In genomic region chr12:41566433-41566794, GRCm38 (mm10) we compare ENCODE assay signal across 8 mouse cellular contexts.
DNase-seq lines count a peak whose midpoint lies in the region; ATAC-seq and TF ChIP-seq lines count a peak whose summit lies in the region.

No protein-coding gene starts in this region.

- 40% methylated on average over 1 of the region's 1 CpGs for WGBS in heart, embryonic 13.5 days
- 57% methylated on average over 1 of the region's 1 CpGs for WGBS in hindbrain, embryonic 11.5 days
- 33% methylated on average over 1 of the region's 1 CpGs for WGBS in liver, embryonic 15.5 days (ENCODE audit: insufficient replicate concordance)

- peak overlapping the region; percentile 33 for H3K4me3 ChIP-seq in heart, embryonic 13.5 days
- H3K4me3 ChIP-seq in ES-E14 (ENCODE audit: insufficient read depth in 1 of 2, low read depth in 1 of 2, low read length in 2 of 2, poor library complexity in 1 of 2, severe bottlenecking in 1 of 2), result peak overlapping the region in 1 of 2 experiments; percentile 38; a peak in 3 of 4 replicates
- H3K4me3 ChIP-seq in hindbrain, embryonic 11.5 days (ENCODE audit: low read depth, low read length), result no peak overlapping the region
- H3K4me3 ChIP-seq in liver, embryonic 15.5 days (replicated peaks), result no peak overlapping the region

- no peaks in the 10 kb centered on the region for H3K9me3 ChIP-seq in heart, embryonic 13.5 days
- no peaks in the 10 kb centered on the region for H3K9me3 ChIP-seq in ES-E14 (ENCODE audit: control insufficient read depth, insufficient read depth, low read depth, low read length)
- H3K9me3 ChIP-seq in hindbrain, embryonic 11.5 days (ENCODE audit: control insufficient read depth, low read length), result no peaks in the 10 kb centered on the region
- H3K9me3 ChIP-seq in liver, embryonic 15.5 days (replicated peaks), result no peaks in the 10 kb centered on the region

- H3K27ac ChIP-seq in heart, embryonic 13.5 days (replicated peaks), result peak overlapping the region; percentile 6; the same call in 1 of the 2 replicates
- H3K27ac ChIP-seq in ES-E14 (ENCODE audit: insufficient read depth, low read depth, low read length, poor library complexity, severe bottlenecking), result peak overlapping the region; percentile 61; the same call in 1 of the 2 replicates
- no peak overlapping the region for H3K27ac ChIP-seq in hindbrain, embryonic 11.5 days (ENCODE audit: low read depth, low read length)
- H3K27ac ChIP-seq in liver, embryonic 15.5 days (replicated peaks), result no peak overlapping the region

- in situ Hi-C loops in ES-E14 (cut with MboI; ENCODE audit: low sequenced_read_pairs in 2 of 2, unreplicated experiment in 2 of 2), result no loop called here

- H3K9ac ChIP-seq in heart, embryonic 13.5 days, result peak overlapping the region; percentile 56; the same call in 1 of the 2 replicates
- H3K9ac ChIP-seq in ES-E14 (ENCODE audit: insufficient read depth, low read depth, low read length, poor library complexity, severe bottlenecking), result 0 out of 2 replicates have a peak overlapping the region, but pooled peaks have one; percentile 1
- no peak overlapping the region for H3K9ac ChIP-seq in hindbrain, embryonic 11.5 days (ENCODE audit: low read depth, low read length)
- H3K9ac ChIP-seq in liver, embryonic 15.5 days, result no peak overlapping the region

- H3K27me3 ChIP-seq in heart, embryonic 13.5 days (replicated peaks), result no peaks in the 10 kb centered on the region
- no peaks in the 10 kb centered on the region for H3K27me3 ChIP-seq in hindbrain, embryonic 11.5 days (ENCODE audit: control insufficient read depth, insufficient read depth, low read length)
- no peaks in the 10 kb centered on the region for H3K27me3 ChIP-seq in liver, embryonic 15.5 days

- intact Hi-C loops in heart, postnatal 36 days (cut with DNase I), result no loop called here

- no peaks in the 10 kb centered on the region for H3K36me3 ChIP-seq in heart, embryonic 13.5 days
- H3K36me3 ChIP-seq in ES-E14 (ENCODE audit: control insufficient read depth, insufficient read depth, low read length, poor library complexity, severe bottlenecking), result no peaks in the 10 kb centered on the region
- no peaks in the 10 kb centered on the region for H3K36me3 ChIP-seq in hindbrain, embryonic 11.5 days (ENCODE audit: control insufficient read depth, insufficient read depth, low read length)
- no peaks in the 10 kb centered on the region for H3K36me3 ChIP-seq in liver, embryonic 15.5 days (replicated peaks)

- DNase-seq in heart, postnatal 36 days, result no peak
- DNase-seq in ES-E14 (ENCODE audit: low read depth, low spot score), result no peak
- no peak for DNase-seq in hindbrain, embryonic 11.5 days (ENCODE audit: low spot score)
- no peak for DNase-seq in embryo, embryonic 10.5 days (ENCODE audit: low spot score)
- DNase-seq in testis, postnatal 10 days (ENCODE audit: low spot score), result no peak
- no peak for DNase-seq in cerebellum, postnatal 14 days

- H3K4me2 ChIP-seq in heart, embryonic 13.5 days, result peak overlapping the region; percentile 61
- H3K4me2 ChIP-seq in hindbrain, embryonic 11.5 days (replicated peaks; ENCODE audit: low read depth, low read length), result peak overlapping the region; percentile 14; the same call in 1 of the 2 replicates
- peak overlapping the region; percentile 23 for H3K4me2 ChIP-seq in liver, embryonic 15.5 days

- H3K4me1 ChIP-seq in heart, embryonic 13.5 days, result peaks cover 12% of the 10 kb centered on the region
- H3K4me1 ChIP-seq in ES-E14 (ENCODE audit: control insufficient read depth in 2 of 2, insufficient read depth in 2 of 2, low read length in 2 of 2, poor library complexity in 1 of 2), result peaks cover 3 to 11% of the 10 kb centered on the region in 2 experiments; a peak in 2 of 4 replicates
- 0 out of 2 replicates have a peak, but pooled peaks cover 2% of the 10 kb centered on the region for H3K4me1 ChIP-seq in hindbrain, embryonic 11.5 days (replicated peaks; ENCODE audit: control insufficient read depth, insufficient read depth, low read length)
- peaks cover 8% of the 10 kb centered on the region; the same call in 1 of the 2 replicates for H3K4me1 ChIP-seq in liver, embryonic 15.5 days (replicated peaks)

- no peak for ATAC-seq in heart, embryonic 13.5 days (ENCODE audit: extremely low read depth, insufficient number of reproducible peaks, low FRiP score, low TSS enrichment)
- ATAC-seq in hindbrain, embryonic 11.5 days (ENCODE audit: low FRiP score), result peak; percentile 54
- ATAC-seq in liver, embryonic 15.5 days (ENCODE audit: insufficient read depth), result no peak

TF ChIP-seq in ES-E14, 5 proteins besides CTCF, POLR2A, EP300 and RAD21:
- TF ChIP-seq CHD2 (IDR thresholded peaks at IDR 0.05; ENCODE audit: low read depth, low read length), result no peak
- TF ChIP-seq ZC3H11A (IDR thresholded peaks at IDR 0.05; ENCODE audit: borderline replicate concordance, low read depth, low read length), result no peak
- TF ChIP-seq HCFC1 (IDR thresholded peaks at IDR 0.05; ENCODE audit: borderline replicate concordance, insufficient read depth, low read length), result no peak
- no peak for TF ChIP-seq MAFK (IDR thresholded peaks at IDR 0.05; ENCODE audit: insufficient read depth, low read depth, low read length)
- no peak for TF ChIP-seq ZNF384 (IDR thresholded peaks at IDR 0.05; ENCODE audit: low read depth, low read length)

Comparison
In these comparisons a context has a peak if more than half of its experiments do, and no peak if none do; other contexts are left out.
1. H3K27ac ChIP-seq: peak in heart, embryonic 13.5 days (single experiment) and ES-E14 (single experiment); none in hindbrain, embryonic 11.5 days (single experiment) and liver, embryonic 15.5 days (single experiment).
2. H3K9ac ChIP-seq: peak in heart, embryonic 13.5 days (single experiment) and ES-E14 (single experiment); none in hindbrain, embryonic 11.5 days (single experiment) and liver, embryonic 15.5 days (single experiment).
3. Peak in every context shown above with its lines, with median percentiles within 50 percentile points of each other: H3K4me2 ChIP-seq.